Mouse (Mus musculus): ENCODE data around the gene Macf1. TPM values are rescaled to one million over a fixed set of nuclear protein-coding genes. Genes with fewer than 3 reads are reported as not detected.
"Not testable (repeated sequence)": the region's sequence is repeated elsewhere in the genome, so short reads cannot be mapped to it uniquely, and the experiment has no call there.

The Macf1 gene
- polyA plus RNA-seq, 1 experiment = 41.2 TPM

DNA sequence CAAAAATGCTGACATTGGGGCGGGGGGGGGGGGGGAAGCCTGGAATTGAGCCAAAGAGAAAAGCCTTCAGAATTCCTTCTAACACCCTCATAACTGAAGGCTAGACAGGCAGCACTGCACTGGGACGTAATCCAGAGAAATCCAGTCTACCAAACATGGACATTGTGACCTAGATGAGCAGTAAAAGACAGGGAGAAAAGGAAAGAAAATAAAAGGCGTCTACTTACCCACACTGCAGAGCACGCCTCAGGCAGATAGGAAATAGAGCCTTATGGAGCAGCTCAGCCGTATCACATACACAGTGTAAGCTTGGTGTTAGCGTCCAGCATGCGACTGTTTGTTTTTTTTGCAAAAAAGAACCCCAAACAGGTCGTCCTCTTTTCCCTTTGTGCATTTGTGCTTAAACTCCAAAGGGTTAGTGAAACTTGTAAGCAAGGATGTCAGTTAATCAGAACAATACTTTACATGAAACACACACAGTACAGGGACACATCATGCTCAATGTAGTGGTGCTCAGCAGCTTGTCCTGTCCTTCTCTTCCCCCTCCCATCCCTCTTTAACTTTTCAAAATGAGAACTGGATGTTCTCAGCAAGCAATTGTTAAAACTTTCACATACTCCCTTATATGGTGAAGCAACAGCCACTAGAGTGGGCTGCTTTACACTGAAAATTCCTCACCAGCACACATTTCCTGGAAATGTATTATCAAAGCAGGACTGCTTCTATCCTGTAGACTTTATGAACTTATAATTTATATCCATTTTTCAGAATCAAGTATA lies 205.3 kb downstream of the Macf1 start:
- no peak for TF ChIP-seq GATA1 (IDR thresholded peaks at IDR 0.05; ENCODE audit: borderline replicate concordance, low read length)
- Histone ChIP-seq H3K27me3 (replicated peaks) (no peaks in the 10 kb centered on the region), H3K36me3 (replicated peaks; ENCODE audit: low read length) (peaks cover 96% of the 10 kb centered on the region), H3K4me1 (no peaks in the 10 kb centered on the region), H3K9me3 (no peaks in the 10 kb centered on the region), H3K4me3 (replicated peaks) (no peak overlapping the region)

DNA sequence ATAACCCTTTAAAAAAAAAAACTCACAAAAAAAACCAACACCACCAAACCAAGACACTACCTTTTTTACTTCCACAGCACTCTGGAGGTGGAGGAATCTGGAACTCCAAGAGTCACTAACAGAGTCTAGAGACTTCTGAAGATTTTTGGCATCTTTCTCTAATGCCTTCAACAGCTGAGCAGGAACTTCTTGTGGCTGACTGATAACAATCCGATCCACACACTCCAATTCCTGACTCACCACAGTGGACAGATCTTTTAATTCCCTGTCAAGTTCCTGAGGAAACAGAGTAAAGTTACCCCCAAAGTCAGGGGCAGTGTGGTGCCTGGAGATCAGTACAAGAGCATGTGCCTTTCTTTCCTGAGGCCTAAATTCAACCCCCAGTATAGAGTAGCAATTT lies 218.4 kb downstream of the Macf1 start:
- Histone ChIP-seq H3K36me3 (replicated peaks; ENCODE audit: low read length) (peaks cover 90% of the 10 kb centered on the region), H3K27me3 (replicated peaks) (no peaks in the 10 kb centered on the region), H3K4me1 (peaks cover 25% of the 10 kb centered on the region), H3K9me3 (no peaks in the 10 kb centered on the region), H3K4me3 (replicated peaks) (no peak overlapping the region)
- TF ChIP-seq FLI1 (IDR thresholded peaks at IDR 0.05; ENCODE audit: low read length) (no peak), GATA1 (IDR thresholded peaks at IDR 0.05; ENCODE audit: borderline replicate concordance, low read length) (no peak)

DNA sequence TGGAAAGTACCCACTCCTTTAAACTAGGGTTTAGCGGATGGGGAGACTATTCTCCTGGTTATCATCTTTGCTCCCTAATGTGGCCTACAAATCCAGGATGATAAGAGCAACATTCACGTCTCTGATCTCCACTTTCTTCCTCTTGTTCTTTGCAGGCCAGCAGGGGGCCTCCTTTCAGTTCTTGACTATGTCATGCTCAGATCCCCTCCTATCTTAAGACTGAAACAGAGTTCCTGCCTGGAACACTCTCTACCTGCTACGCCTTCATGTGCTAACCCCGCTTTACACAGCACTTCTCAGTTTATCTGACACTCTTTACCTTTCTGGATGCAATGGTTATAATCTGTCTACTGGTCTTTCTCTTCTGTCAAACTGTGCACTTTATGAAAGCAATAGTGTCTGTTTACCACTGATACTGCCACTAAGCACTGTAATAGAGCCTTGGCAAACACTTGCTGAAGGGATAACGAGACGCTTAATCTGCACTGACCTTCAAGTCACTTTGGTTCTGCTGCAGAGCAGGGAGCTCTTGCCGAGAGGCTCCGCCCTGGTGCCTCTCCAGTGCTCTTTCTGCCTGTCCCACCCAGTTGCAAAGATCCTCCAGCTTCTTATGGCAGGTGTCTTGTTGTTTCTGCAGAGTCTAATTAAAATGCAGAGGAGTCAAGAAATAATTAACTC lies 223.4 kb downstream of the Macf1 start:
- Histone ChIP-seq H3K9me3 (no peaks in the 10 kb centered on the region), H3K36me3 (replicated peaks; ENCODE audit: low read length) (peaks cover 98% of the 10 kb centered on the region), H3K27me3 (replicated peaks) (no peaks in the 10 kb centered on the region), H3K4me3 (replicated peaks) (no peak overlapping the region), H3K4me1 (peaks cover 10% of the 10 kb centered on the region)
- TF ChIP-seq FLI1 (IDR thresholded peaks at IDR 0.05; ENCODE audit: low read length) (no peak), GATA1 (IDR thresholded peaks at IDR 0.05; ENCODE audit: borderline replicate concordance, low read length) (no peak)

DNA sequence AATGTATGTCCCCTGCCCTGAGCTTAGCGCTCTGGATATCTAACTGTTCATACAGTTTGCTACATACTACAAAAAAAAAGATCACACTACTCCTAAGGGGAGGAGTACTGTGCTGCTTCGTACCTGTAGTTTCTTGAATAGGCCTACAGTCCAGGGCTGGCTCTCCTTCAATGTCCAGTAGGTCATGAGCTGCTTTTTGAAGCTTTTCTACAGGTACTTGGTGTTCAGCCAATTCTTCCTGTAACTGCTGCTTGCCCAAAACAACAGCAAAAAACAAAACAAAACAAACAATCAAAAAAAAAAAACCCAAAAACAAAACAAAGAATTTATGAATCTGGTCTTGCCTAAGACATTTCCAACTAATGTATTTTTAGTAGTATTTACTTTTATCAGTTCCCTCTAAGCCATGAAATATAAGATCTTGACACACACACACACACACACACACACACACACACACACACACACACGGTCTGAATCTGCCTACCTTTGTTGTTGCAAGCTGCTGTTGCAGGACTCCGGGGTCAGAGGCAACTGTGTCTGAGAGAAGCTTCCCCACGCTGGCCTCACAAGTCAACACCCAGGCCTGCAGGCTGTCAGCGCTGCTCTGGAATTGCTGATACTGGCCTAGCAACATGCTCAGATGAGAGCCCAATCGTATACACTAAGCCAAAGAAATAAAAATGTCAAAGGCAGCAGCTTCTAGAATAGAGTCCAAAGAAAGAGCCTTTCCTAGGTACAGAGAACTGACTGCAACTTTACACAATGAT lies 229.1 kb downstream of the Macf1 start:
- H3K9me3 ChIP-seq = no peaks in the 10 kb centered on the region
- H3K4me3 ChIP-seq (replicated peaks) = no peak overlapping the region
- H3K36me3 ChIP-seq (replicated peaks; ENCODE audit: low read length) = peaks cover 97% of the 10 kb centered on the region
- no peak for TF ChIP-seq FLI1 (IDR thresholded peaks at IDR 0.05; ENCODE audit: low read length)
- TF ChIP-seq GATA1 (IDR thresholded peaks at IDR 0.05; ENCODE audit: borderline replicate concordance, low read length) = no peak
- H3K27me3 ChIP-seq (replicated peaks) = no peaks in the 10 kb centered on the region
- H3K4me1 ChIP-seq = no peaks in the 10 kb centered on the region

DNA sequence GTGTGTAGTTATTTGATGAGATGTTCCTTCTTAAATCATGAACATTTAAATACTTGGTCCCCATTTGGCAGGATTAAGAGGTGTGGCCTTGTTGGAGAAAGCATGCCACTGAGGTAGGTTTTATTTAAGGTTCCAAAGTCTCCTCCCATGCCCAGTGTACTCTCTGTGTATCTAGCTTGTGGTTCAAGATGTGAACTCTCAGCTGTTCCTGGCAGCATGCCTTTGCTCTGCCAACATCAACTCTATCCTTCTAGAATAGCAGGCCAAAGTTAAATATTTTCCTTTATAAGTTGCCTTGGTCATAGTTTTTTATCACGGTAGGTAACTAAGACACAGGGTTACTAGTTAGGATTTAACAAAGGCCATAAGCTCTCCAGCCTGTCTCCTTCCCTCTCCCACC lies 230.4 kb downstream of the Macf1 start:
- Histone ChIP-seq H3K27me3 (replicated peaks) (no peaks in the 10 kb centered on the region), H3K9me3 (no peaks in the 10 kb centered on the region), H3K4me1 (no peaks in the 10 kb centered on the region), H3K4me3 (replicated peaks) (no peak overlapping the region), H3K36me3 (replicated peaks; ENCODE audit: low read length) (peaks cover 97% of the 10 kb centered on the region)
- TF ChIP-seq GATA1 (IDR thresholded peaks at IDR 0.05; ENCODE audit: borderline replicate concordance, low read length) (no peak), FLI1 (IDR thresholded peaks at IDR 0.05; ENCODE audit: low read length) (no peak)

DNA sequence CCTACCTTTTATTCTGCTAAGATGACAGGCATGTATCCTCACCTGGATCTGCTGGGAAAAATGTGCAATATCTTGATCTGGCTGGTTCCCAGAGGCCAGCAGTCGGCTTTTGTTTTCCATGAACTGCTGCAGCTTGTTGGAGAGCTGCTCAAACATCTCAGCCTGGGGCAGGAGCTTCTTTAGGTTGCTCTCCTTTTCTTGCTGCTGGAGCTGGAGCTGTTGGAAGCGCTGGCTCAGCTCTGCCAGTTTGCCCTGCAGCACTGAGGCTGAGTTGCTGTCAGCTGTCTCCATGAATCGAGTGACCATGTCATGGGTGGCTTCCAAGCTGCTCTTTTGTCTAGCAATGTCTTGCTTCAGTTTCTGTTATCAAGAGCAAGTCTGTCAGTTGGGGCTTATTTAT lies 232.2 kb downstream of the Macf1 start:
- no peaks in the 10 kb centered on the region for H3K4me1 ChIP-seq
- H3K27me3 ChIP-seq (replicated peaks) = no peaks in the 10 kb centered on the region
- no peak for TF ChIP-seq FLI1 (IDR thresholded peaks at IDR 0.05; ENCODE audit: low read length)
- TF ChIP-seq GATA1 (IDR thresholded peaks at IDR 0.05; ENCODE audit: borderline replicate concordance, low read length) = no peak
- no peak overlapping the region for H3K4me3 ChIP-seq (replicated peaks)
- H3K9me3 ChIP-seq = no peaks in the 10 kb centered on the region
- H3K36me3 ChIP-seq (replicated peaks; ENCODE audit: low read length) = peaks cover 97% of the 10 kb centered on the region

DNA sequence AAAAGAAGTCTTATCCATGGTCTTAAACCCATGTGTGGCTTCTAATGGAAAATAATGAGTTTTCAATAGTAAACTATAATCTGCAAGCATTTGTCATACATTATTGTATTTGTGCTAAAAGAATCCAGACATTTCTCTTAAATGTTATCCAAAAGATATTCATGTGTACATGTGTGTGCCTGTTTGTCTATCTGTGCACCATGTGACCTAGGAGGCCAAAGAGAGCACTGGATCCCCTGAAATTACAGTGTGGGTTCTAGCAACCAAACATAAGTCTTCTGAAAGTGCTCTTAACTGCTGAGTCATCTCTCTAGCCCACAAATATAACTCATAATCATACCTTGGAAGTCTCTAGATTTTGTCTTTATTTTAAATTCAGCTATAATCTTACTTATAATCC lies 234.9 kb downstream of the Macf1 start:
- Histone ChIP-seq H3K27me3 (replicated peaks) (no peaks in the 10 kb centered on the region), H3K4me1 (no peaks in the 10 kb centered on the region), H3K36me3 (replicated peaks; ENCODE audit: low read length) (peaks cover 92% of the 10 kb centered on the region), H3K9me3 (no peaks in the 10 kb centered on the region), H3K4me3 (replicated peaks) (no peak overlapping the region)
- TF ChIP-seq GATA1 (IDR thresholded peaks at IDR 0.05; ENCODE audit: borderline replicate concordance, low read length) = no peak
- no peak for TF ChIP-seq FLI1 (IDR thresholded peaks at IDR 0.05; ENCODE audit: low read length)

DNA sequence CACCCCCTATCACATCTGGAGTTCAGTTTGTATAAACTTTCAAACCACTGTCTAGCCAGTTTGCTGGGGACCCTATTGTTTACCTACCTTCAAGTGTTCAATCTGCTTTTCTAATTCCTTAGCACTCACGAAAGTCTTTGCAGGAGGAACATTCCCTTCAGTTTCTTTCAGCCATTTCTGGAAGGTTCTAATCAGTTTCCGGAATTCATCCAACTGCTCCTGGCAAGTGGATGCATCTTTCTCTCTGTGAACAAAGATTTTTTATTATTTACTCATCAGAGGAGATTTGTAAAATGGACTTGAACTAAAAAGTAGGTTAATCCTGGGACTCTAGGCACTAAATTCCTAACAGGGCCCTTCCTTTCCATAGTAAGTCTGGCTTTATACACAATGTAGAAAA lies 236.1 kb downstream of the Macf1 start:
- Histone ChIP-seq H3K27me3 (replicated peaks) (no peaks in the 10 kb centered on the region), H3K9me3 (no peaks in the 10 kb centered on the region), H3K4me1 (no peaks in the 10 kb centered on the region), H3K36me3 (replicated peaks; ENCODE audit: low read length) (peaks cover 91% of the 10 kb centered on the region), H3K4me3 (replicated peaks) (no peak overlapping the region)
- no peak for TF ChIP-seq GATA1 (IDR thresholded peaks at IDR 0.05; ENCODE audit: borderline replicate concordance, low read length)
- TF ChIP-seq FLI1 (IDR thresholded peaks at IDR 0.05; ENCODE audit: low read length) = no peak

DNA sequence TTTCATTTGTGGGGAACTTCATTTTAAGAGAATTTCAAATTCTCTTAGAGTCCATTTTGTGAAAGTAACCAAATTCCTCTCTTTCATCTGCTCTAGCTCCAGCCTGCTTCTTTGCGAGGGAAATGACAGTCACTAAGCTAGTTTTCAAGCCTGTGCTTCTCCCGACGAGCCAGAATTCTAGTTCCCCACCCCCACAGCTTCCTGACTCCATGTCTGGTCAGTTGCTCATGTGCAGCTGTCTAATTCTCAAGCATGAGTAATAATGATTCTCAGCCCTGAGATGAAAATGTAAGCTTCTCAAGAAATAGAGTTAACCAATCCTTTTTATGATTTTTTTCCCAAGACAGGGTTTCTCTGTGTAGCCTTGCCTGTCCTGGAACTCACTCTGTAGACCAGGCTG lies 236.9 kb downstream of the Macf1 start:
- H3K27me3 ChIP-seq (replicated peaks) = no peaks in the 10 kb centered on the region
- no peak for TF ChIP-seq GATA1 (IDR thresholded peaks at IDR 0.05; ENCODE audit: borderline replicate concordance, low read length)
- no peak for TF ChIP-seq FLI1 (IDR thresholded peaks at IDR 0.05; ENCODE audit: low read length)
- H3K36me3 ChIP-seq (replicated peaks; ENCODE audit: low read length) = peaks cover 88% of the 10 kb centered on the region
- H3K9me3 ChIP-seq = no peaks in the 10 kb centered on the region
- no peak overlapping the region for H3K4me3 ChIP-seq (replicated peaks)
- H3K4me1 ChIP-seq = no peaks in the 10 kb centered on the region

DNA sequence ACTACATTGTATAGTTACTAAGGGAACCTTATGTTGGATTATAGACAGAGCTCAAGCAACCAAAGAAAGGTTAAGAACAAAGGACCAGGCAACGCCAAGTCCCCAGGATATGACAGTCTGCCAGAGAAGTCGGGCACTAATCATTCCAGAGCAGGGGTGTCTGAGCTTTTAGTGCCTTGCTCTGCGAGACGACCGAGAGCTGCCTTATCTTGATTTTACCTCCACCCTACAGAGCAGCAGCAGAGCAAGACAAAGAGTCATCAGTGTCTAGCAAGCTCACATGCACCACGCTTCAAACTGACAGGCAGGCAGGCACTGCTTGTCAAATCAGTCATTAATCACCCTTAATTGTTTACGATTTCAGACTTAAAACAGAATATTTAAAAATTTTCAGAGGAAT lies 237.4 kb downstream of the Macf1 start:
- no peak for TF ChIP-seq FLI1 (IDR thresholded peaks at IDR 0.05; ENCODE audit: low read length)
- no peaks in the 10 kb centered on the region for H3K9me3 ChIP-seq
- no peak overlapping the region for H3K4me3 ChIP-seq (replicated peaks)
- H3K27me3 ChIP-seq (replicated peaks) = no peaks in the 10 kb centered on the region
- H3K4me1 ChIP-seq = no peaks in the 10 kb centered on the region
- H3K36me3 ChIP-seq (replicated peaks; ENCODE audit: low read length) = peaks cover 88% of the 10 kb centered on the region

DNA sequence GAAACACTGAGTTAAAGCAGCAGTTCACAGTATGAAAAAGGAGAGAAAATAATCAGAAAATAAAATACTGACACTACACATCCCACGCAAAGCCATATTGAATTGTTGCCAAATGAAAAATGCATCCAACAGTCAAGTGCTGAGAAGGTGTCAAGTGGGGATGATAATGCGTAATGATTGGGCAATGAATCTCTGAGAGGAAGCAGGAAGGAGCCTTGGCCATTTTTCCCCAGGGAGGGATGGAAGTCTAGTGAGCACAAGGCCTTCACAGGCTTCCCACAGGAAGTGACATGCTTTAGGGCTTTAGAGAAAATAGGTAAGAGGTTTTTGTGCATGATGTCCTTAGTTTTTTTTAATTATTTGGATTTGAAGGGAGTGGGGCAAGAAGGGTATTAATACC lies 237.9 kb downstream of the Macf1 start:
- H3K36me3 ChIP-seq (replicated peaks; ENCODE audit: low read length) = peaks cover 88% of the 10 kb centered on the region
- not testable (repeated sequence) for H3K4me1 ChIP-seq; H3K9me3 ChIP-seq; H3K4me3 ChIP-seq (replicated peaks); H3K27me3 ChIP-seq (replicated peaks)

Measured in megakaryocyte, embryonic 14.5 days (primary cell).